Mouse (Mus musculus): Measurements from ENCODE around the gene Gm20481.

GRCm38 (mm10) chr17:34984218-34984617 is 14.5 kb downstream of the Gm20481 start:
- TF ChIP-seq POLR2A (IDR thresholded peaks at IDR 0.05; ENCODE audit: control insufficient read depth, extremely low read depth, insufficient read depth, low read length, poor library complexity): no peak
- no peak for TF ChIP-seq CTCF (IDR thresholded peaks at IDR 0.05; ENCODE audit: borderline replicate concordance, control insufficient read depth, extremely low read depth, insufficient read depth, low read length, poor library complexity)

Measured in thymus, adult 2 months (tissue).